Mouse (Mus musculus) adrenal gland, postnatal 36 days (tissue): ENCODE results near the gene Rbfox1. TPM values are rescaled to one million over a fixed set of nuclear protein-coding genes. Genes with fewer than 3 reads are reported as not detected.

Experiments
- DNase-seq, 2 experiments: peaks; one replicate each; pipeline ENCODE4 v3.0.0; 2021; ENCODE audit warnings: mixed read lengths in 1 of 2
- total RNA-seq, 2 experiments: library from RNA; stranded (reverse); gene quantifications; 2 replicates each; pipeline ENCODE4 v1.2.3; 2021

Rbfox1 gene
- total RNA-seq, 2 experiments from 2014 or later: 1.0 to 1.1 TPM

DNA sequence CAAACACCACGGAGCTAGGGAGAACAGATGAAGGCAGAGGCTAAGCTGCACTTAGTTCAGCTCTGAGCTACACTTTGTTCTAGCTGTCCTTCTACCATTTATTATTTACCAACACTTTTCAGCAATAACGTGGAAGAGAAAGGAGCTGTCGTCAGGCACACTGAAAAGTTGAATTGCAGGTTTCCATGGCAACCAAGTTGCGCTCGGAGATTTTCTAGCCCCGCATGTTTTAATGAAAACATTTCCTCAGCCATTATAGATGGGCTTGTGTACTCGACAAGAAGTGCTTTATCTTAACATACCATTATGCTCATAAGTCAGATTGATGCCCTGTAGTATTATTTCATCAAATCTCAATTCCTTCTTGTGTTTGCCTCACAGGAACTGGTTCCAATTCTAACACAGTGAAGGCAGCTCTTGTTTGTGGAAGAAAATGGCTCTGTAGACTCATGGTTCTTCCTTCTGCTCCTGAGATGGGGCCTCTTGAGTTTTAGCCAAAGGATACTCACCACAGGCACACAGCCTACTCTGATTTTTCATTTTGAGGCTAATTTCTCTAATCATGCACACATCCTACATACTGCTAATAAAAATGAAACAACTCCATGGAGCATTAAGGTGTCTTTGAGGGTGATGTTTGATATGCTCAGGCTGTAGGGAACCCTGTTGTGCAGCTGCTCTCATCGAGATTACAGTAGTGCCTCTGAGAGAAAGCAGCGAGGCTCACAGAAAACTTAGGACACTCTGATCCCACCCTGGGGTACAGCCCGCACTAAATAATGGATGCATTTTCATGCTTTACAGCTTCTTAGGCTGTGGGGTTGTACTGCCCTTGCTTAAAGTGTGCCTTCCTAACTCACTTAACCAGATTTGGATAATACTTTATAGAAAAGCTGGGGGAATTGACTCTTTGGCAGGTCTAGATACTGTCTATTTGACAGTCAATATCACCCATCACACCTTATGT is 107.2 kb downstream of the Rbfox1 start:
- no peak for DNase-seq

DNA sequence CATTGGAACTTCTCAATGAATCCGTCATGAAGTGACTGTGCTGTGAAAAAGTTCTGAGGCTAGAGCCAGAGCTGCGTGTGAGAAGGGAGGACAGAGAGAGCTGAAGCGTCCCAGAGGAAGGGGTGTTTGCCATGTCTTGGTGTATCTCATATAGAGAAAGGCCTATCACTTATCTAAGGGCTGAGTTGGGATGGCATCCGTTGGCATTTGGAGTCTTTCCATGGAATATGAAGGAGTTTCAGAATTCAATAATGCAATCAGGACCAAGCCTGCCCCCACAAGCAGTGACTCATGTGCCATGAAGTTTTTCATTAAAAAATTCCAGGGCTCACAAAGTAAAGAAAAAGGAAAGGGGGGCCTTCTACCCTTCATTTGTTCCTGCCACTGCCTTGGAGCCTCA is 112.0 kb downstream of the Rbfox1 start:
- no peak for DNase-seq

DNA sequence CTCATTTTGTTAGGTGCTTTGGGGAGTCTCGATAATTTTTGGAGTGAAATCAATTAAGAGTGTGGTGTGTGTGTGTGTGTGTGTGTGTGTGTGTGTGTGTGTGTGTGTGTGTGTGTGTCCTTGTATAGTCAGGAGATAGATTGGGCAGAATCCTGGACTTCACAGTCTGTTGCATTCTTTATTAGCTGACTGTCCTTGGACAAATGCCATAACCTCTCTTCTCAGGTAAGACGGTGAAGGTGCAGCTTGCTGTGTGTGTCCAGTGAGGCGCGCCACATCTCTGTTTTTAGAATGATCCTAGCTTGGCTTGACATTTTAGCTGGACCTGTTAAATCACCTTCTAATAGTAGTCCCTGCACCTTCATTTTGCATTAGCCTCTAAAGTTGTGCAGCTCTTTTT is 112.5 kb downstream of the Rbfox1 start:
- no peak for DNase-seq

DNA sequence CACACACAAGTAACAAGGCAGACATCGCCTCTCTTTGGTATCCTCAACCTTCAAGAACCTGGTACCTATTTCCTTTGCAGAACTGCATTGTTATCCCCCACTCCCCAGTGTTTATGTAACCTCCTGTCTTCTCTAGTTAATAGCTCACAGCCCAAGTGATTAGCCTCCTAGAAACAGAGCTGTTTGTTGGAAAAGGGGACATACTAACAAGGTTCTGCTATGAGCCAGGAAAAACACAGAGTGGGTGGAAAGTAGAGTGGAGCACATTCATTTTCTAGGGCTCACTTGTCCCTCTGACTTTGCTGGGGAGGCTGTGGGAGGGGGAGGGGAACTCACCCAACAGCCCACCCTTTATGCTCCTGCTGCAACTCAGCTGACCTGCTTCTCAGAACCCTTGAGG is 114.9 kb downstream of the Rbfox1 start:
- DNase-seq: no peak

DNA sequence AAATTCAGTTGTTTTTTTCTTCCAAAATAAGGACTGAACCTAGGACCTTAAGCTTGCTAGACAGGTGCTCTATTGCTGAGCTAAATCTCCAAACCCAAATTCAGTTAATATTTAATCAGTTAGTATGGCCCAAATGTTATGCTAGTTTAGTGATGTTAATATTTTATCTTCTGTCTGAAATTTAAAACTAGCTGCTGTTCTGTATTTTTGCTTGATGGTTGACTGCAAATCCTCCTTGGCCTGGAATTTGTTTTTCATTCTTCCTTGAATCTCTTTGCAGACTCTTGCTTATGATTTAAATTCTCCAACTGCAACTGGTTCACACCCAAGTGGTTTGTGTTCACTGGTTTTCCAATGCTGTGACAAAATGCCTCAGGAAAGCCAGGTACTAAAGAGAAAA is 121.8 kb downstream of the Rbfox1 start:
- DNase-seq: no peak

DNA sequence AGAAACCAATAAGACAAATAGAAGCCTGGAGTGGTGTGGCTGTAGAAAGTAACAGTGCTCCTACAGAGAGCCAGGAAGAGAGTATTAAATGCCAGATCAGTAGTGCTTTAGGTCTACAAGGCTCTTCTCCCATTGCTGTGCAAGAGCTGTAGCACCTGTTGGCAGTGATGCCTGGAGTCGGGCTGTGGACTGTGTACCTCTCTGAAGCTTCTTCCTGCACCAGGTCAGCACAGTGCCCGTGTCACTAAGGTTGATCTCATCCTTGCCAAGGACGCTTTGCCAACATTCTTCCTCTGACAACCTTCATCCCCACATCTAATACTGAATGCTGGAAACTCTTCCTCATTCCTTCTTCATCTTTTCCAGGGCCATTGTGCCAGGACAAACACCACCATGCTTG is 127.7 kb downstream of the Rbfox1 start:
- DNase-seq: no peak

DNA sequence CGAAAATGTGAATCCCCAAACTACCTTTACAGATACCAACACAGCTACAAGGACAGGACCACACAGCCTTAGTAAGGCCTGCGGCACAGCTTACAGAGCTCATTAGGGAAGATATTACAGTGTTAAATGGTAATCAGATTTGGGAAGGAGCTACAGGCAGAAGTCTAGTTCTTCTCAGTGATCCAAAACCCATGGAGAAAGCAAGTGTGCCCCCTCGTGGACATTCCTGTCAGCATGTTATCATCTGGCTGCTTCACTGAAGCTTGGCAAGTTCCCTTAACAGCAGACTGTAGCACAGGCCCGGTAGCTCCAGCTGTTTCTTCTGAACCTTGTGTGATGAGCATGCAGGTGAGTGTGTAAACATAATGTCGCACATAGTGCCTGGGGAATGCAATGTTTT is 133.5 kb downstream of the Rbfox1 start:
- peak; percentile 78 for DNase-seq

DNA sequence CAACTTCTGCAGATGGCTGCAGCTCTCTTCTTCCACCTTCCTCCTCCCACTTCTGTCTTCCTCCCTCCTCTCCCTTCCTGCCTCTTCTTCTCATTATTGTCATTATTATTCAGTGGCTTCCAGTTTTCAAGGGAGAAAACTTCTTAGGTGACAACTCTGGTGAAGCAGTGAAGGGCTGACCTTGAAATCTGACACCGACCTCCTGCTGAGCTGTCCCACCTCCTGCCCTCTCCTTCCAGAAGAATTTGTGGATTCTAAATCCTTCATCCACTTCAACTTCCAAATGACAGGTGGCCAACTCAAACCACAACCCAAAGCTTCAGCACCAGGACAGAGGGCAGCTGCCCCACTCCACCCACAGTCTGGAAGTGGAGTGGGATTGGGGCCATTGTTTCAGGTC is 134.2 kb downstream of the Rbfox1 start:
- no peak for DNase-seq

DNA sequence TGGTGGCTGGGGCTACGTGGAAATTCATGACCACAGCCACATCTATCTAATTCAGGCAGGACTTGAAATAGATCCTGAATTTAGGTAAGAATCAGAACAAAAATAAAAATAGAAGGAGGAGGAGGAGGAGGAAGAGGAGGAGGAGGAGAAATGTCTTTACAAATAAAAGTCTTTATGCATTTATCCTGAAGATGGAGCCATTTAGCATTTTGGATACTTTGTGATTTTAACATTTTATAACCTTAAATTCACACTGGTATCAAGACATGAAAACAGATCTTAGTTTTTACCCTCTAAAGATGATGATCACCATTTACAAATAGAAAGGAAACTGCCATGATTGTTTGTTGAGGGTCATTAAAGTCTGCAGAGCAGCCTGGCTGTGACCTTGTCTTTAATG is 146.1 kb downstream of the Rbfox1 start:
- no peak for DNase-seq

DNA sequence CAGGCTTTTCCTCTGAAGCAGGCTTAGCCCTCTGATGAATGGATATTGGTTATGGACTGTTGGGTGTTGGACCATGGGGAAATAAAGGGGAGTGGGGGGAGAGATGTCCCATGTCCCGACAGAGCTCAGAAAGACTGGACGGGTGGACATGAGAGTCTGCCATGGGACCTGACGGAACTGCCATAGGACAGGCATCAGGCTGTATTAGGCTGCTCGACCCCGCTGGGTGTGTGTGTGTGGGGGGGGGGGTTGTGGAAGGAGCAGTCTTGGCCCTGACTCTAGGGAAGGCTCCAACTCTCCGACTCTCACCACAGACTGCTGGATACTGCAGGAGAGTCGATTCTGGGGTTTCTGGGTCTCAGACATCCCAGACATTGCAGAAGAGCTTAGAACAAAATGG is 147.4 kb downstream of the Rbfox1 start:
- no peak for DNase-seq

DNA sequence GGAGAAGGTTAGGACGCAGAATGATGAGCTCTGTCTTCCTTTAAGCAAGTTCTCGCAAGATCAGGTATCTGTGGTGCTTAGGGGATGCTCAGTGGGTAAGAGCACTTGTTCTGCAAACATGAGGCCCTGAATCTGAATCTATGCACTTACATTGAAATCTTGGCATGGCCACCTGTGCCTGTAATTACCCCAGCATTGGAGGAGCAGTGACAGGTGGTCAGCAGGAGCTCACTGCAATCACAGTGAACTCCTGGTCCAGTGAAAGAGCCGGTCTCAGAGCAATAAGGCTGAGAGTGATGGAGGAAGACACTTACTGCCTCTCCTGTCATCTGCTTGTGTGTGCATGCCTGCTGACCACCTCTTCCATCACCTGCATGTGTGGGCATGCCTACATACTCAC is 149.7 kb downstream of the Rbfox1 start:
- DNase-seq: no peak

DNA sequence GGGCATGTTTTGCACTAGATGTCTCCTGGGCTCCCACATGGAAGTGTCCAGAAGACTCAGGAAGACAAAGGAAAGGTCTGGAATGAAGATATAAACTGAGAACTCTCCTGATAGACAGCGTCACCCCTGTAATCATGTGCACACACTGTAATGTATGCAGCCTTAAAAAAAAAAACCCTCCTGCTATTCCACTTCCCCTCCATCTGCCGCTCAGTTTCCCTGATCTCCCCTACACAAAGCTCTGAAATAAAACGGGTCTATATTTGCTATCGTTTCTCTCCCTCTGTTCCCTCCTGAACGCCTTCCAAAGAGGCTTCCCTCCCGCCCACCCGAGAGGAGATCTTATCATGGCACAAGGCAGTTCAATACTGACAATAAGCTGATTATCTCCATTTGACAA is 151.9 kb downstream of the Rbfox1 start:
- DNase-seq: no peak

DNA sequence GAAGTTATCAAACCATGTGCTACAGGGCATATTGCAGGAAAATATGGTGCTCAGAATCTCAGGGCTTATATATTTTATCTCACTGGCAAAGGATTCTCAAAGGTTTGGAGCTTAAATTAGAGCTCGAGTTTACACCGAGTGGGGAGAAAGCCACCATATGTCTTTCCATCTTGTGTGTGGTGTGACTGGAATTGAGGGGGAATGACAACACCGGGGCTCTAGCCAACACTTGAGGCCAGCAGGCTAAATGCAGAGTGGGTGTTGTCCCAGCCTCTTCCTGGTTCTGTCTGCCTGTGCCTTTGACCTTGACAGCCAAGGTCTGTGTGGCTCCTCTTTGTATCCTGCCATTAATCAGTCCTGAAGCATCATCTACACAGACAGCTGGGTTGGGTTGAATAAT is 157.6 kb downstream of the Rbfox1 start:
- DNase-seq: peak; percentile 2 to 15

DNA sequence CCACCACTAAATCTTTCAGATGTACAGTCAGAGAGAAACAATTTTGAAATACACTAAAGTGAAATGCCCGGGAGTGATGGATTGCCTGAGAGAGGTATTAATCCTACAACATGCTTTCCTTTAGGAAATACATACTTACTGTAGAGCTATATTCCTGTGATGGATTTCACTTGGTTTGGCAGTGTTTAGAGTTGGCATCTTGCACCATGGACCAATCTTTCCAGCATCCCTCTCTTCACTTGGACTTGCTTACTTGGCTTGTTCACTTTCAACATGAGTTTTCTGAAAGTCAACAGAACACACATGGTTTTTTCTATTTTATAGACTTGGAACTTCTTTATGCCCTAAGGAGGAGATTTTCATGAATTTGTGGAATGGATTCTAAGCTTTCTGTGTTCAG is 163.4 kb downstream of the Rbfox1 start:
- no peak for DNase-seq

DNA sequence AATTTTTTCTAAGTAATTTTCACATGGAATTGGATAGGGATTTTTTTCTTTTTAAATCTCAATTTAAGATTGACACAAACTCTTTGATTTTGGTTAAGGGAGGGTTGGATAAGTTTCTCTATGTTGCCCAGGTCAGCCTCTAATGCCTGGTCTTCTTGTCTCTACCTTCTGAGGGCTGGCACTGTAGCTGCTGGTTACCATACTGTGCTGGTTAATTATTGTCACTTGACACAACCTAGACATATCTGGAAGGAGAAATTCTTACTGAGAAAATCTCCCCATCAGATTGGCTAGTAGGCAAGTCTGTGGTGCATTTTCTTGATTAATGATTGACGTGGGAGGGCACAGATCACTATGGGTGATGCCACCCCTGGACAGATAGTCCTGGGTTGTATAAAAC is 177.3 kb downstream of the Rbfox1 start:
- DNase-seq: no peak

DNA sequence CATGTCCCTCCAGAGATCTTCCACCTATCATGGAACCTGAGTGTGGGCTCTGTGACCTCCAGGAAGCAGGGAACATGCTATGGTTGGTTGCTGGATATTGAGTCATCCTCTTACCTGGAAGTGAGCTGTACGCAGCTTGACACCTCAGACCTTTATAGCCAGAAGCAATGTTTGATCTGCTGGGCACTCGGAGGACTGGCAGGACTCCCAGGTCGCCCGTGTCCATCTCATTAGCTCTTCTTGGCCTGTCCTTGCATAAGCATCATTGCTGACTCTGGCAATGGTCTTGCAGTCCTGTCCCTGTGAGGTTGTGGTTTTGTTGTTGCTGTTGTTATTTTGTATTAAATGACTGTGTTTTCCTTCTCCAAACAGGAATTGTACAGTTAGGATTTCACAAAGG is 180.3 kb downstream of the Rbfox1 start:
- no peak for DNase-seq

DNA sequence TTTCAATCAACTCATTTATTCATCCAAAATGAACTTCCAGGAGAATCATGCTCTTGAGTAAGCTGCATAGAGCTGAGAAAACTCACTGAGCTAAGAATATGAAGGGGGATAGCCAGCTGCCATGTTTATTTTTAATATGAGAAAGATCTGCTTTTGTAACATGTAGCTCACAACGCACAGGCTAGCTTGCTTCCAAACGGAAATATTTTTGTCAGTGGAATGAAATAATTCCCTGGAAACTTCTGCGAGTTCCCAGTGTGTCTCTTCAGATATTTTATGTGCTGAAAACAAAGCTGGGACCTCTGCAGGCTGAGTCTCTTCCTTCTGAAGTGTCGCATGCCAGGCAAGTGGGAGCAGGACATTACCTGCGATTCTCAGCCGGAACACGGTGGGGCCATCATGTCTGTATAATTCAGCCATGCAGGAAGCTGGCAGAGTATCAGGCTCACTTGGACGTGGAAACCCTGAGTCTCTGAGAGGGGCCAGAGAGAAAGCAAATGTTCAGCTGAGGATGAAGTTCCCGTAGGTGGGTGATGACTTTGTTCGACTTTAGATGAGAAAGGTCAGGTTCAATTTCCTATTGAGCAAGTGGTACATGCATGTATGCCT is 190.4 kb downstream of the Rbfox1 start:
- no peak for DNase-seq

DNA sequence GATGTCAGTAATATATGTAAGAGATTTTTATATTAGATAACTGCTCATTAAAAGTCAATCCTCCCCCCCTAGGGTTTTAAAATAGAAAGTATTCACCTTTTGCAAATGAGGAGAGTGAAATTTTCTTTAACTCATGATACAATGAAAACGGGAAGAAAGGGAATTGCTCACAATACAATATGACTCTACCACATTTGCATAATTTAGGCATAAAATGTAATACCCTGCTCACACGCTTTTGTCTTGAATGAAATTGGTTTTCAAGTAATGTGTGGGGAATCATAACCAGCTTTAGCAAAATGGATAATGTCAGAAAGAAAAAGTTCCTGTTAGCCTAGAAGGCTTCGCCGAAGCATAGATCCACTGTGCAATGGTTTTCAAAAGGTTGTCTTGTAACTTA is 193.9 kb downstream of the Rbfox1 start:
- no peak for DNase-seq

DNA sequence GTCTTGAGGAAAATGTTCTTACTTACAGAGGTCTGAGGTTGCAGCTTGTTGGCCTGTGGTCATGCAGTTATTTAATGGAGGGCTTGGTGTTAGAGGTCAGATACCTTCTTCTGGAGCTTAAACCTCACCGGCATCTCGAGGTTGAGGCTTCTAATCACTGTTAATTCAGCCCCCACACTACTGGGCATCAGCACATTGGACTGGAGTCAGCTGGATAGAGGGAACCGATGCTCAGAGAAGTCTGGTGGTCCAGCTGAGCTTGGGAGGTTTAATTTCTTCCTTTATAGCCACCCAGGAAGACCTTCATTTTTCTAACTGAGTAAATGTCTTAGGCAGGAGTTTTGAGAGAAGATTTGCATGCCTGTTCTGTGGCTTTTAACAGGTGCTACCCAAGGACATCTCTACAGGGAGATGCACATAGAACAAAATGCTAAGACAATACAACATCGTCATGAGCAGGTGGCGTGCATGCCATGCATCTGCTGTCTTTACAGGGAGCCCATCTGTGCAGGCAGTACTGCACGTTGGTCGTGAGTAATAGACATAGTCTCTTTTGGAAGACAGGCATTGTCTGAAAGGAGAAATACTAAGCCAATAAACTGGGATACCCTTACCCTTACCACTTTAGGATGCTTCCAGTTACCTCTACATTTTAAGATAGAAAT is 199.7 kb downstream of the Rbfox1 start:
- no peak for DNase-seq

DNA sequence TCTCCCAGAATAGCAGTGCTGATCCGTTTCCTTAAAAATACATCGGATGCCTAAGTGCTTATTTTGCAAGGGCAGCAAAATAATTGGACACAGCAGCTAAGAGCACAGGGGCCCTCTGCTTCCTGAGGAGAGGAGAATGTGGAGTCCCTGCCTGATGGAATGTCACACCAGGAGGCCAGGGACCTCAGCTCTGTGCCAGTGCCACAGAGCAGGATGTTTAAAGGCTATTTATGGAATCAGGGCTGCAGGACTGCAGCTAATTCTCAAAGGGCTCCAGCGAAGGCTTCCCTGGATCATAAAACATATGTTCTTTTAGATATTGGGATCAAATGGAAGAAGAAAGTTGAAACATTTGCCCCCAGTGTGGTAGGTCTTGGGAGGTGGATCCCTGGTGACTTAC is 201.0 kb downstream of the Rbfox1 start:
- DNase-seq: no peak

DNA sequence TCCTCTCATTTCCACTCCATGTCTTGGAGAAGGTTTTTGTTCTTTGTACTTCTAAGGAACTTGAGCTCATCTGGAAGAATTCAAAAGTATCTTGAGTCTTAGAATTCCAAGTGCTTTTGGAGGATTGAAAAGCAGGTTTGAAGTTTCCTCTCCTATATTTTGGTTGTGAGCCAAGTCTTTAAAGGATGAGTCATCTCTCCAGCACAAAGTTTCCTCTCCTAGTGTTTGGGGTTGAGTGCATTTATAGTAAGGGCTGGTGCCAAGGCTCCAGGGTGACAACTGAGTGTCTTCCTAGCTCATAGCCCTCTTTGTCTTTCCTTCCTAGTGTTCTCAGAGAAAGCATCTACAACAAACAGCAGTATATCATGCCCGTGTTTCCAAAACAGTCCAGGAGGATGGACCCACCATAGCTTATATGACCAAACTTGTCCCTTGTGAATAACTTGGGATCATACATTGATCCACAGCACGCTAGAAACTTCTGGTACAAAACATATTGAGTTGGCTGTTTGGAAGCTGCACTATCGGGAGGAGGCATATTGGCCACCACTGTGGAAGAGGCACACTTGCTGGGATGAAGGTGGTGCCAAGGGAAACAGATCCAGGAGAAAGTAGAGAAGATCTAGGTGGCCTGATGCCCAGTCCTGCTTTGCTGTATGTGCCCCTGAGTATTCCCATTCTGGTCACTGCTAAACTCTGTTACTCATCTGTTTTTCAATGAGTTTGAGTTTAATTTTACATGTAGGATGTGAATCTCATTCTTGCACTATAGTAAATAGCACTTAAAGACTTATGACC is 206.4 kb downstream of the Rbfox1 start:
- no peak for DNase-seq

DNA sequence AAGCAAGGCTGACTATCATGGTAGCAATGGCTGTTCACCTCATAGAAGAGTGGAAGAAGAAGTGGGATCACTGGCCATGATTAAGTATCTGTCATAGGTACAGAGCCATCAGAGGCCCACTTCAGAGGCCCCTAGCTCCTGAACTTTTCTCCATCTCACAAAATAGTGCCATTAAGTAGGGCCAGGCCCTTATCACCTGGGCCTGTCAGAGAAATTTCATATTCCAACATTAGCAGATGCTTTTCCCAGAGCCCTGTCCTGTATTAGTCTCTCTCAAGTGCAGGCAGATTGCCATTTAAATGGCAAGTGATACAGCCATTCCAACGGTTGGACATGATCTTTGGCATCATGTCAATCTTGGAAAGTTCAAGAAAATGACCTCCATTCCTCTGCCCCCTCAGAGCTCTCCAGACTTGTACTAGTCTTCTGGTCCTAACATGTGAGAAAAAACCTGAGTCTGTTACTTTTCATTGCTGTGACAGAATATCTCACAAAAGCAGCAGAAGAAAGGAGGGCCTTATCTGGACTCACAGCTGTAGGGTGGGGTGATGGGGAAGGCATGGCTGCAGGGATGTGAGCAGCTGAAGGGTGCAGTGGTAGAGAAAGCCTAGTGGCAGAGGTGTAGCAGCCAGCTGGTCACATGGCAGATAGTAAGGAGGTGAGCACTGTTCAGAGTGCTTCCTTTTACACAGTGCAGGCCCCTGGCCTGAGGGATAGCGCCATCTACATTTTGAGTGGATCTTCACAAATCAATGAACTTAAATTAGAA is 210.6 kb downstream of the Rbfox1 start:
- no peak for DNase-seq
